Mouse (Mus musculus) layer of hippocampus, adult 9-10 months (tissue): ENCODE data around the gene Pdilt.

Experiments used
- DNase-seq: peaks from one replicate; pipeline ENCODE4 v3.0.0; 2022; ENCODE audit warnings: low spot score

Gene Pdilt

DNA sequence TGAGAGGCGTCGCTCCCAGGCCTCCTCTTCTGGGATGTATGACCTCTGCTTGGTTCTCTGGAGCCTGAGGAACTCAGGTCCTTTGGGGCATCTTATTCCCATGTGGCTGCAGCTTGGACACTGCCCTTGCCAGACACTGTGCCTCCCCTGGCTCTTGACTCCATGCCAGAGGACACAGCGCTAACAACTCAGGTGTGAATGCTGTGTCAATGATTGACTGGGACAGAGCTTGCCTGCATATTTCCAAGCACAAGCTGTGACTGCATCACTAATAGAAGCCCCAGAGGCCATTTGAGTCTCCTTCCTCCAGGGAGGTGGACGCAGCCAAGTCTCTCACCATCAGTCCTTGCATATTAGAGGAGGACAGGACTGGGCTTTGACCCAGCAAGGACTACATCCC, 12.1 kb downstream of the Pdilt start:
- no peak for DNase-seq

DNA sequence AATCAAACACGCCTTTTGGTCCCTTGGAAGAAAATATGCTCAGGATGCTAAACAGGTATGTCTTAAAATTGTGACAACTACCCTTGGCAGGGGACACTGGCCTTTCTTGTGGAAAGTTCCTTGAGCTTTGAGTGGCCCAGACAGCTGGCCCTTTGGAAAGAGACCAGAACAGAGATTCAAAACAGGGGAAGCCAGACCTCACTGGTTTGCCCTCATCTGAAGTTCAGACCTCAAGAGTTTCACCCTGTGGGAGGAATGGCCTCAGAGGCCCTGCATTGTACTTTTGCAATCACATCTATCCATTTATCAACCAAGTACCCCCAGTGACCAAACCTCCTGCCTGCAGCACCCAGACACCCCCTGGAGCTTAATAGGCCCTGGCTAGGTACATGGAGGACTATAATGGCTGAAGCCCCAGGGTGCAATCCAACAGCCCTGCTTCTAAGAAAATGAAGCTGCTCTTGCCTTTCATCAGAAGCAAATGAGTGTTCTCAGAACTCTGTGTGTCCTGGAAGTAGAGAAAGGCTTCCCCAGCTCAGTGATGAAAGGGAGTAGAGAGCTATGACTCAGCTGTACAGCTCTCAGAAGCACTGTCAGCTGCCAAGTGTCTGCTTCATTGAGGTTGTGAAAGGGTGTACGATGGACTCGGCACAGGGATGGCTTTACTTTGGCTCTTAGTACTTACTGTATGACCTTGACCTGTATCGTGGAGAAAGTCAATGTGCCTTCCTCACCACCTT, 33.1 kb downstream of the Pdilt start:
- no peak for DNase-seq

DNA sequence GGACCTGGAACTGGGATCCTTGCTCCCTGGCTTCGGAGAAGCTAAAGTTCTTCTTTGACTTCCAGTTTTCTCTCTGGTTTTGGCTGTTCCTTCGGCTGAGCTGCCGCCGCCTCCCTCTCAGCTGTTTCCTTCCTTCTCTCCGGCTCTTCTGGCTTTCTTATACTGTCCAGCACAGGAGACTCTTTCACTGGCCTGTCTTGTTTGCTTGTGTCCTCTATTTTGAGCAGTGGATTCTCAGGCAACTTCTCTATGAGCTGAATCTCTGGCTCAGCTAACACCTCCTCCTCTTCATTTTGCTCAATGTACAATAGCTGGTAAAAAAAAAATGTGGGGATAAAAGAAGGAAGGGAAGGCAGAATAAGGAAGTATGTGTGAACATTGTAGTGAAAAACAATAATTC, 36.6 kb downstream of the Pdilt start:
- DNase-seq, result no peak

DNA sequence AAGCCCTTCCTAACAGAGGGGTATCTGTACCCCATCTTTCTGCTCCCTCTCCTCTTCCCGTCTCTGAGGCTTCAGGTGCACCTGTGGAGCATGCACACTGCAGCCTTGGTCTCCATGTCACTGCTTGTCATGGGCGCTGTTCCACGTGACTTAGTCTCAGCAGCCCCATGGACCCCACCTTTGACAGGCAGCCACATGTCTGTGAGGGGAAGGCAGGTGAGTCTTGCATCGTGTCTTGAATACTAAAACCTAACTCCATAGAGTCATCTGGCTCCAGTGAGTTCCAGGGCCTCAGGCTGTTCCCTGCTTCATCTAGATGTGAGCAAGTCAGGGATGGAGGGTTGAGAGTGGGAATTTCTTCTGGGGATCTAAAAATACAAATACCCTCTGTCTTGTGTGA, 39.1 kb downstream of the Pdilt start:
- DNase-seq, result no peak

DNA sequence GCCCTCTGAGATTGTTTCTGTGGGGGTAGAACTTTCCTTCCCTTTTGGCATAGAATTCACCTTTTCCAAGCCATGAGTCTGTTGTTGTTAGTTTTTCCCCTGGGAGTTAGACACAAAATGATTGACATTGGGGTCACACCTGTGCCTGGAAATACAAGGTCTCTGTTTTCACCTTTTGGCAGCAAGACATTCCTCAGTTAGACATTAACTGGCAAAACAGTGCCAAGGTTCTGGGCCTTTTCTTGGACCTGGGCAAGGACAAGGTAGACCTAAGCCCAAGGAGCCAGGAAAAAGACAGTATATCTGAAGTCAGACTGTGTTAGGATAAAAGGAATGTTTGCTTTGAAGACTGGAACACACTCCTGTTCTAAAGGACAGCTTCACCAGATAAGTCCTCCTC, 44.0 kb downstream of the Pdilt start, which contains the start of gene Umod:
TSS of gene Umod (minus strand) at position 27 of the 400 bp plus-strand sequence.
- DNase-seq, result no peak

DNA sequence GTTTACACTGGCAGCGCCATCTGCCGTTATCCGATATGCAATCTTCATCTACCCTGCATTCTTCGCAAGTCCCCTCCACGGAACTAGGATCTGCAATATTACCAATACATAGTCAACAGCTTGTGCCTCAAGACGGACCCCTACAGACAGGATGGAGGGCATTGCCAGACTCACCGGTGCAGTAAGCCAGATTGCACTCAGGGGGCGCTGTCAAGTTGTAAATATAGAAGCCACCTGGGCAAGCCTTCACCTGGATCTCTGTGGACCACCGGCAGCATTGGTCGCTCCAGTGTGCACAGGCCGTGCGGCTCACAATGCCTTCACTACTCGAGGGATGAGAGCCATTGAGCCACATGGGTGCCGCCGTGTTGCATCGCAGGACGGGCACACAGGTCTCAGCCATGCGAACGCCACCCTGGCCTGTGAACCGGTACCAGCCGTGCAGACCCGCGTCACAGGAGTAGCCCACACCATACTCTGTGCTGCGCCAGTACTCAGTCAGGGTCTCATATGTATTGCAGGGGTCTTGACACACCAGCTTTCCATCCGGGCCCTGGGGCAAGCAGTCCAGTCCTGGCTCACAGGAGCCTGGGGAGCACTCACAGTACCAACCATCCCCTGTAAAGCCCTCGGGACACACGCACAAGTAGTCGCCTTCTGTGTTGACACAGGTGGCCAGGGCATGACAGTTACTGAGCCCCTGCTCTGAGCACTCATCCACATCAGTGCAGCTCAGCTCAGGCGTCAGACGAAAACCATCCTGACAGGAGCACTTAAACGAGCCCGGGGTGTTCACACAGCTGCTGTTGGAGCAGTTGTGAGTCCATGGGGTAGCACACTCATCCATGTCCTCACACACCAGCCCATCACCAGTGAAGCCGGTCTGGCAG, 46.5 kb downstream of the Pdilt start:
- no peak for DNase-seq

DNA sequence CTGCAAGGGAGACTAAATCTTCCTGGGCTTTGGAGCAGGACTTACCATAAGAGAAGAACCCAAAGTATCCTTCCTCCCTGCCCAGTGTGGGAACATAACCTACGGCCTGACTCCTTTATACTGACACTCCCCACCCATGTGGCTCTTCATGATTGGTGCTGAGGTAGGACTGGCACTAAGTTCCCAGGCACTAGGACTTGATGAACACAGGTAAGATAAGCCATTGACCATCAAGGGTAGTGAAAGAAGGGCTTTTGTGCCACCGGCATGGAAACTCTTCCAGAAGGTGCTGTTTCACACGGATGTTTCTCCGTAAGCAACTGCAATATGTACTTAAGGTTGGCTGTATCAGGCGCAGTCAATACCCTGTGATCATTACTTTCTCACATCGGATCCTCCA, 64.1 kb downstream of the Pdilt start, which contains the start of gene Gp2:
TSS of gene Gp2 (minus strand) at position 101 of the 400 bp plus-strand sequence.
- DNase-seq, result no peak

DNA sequence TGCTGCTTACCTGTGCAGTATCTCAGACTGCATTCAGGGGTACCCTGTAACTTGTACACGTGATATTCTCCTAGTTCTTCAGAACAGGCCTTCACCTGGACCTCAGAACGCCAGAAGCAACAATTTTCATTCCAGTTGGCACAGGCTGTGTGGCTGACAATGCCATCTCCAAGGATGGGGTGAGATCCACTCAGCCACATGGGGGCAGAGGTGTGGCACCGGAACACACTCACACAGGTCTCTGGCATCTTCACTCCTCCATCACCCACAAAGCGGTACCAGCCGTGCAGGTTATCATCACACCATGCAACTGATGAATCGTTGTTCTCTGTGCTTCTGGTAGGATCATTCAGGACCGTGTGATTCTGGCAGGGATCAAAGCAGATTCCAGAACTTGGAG, 69.1 kb downstream of the Pdilt start:
- DNase-seq, result no peak

DNA sequence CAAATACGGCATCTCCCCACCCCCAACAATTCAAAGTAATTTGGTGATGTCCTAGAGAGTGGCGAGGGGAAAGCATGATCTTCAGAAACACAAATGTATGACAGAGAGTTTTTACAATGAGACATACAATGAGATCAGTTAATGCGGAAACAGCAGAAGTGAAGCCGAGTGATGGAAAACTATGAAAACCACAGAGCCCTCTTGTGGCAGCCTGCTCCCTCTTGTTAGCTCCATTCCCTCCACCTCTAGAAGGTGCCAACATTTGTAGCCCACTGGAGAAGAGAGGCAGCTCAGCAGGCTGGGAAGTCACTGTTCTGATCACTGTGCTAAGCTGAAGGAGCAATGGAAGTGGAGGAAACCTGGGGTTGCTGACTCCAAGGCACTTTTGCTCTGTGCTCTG, 79.4 kb downstream of the Pdilt start:
- DNase-seq, result no peak

DNA sequence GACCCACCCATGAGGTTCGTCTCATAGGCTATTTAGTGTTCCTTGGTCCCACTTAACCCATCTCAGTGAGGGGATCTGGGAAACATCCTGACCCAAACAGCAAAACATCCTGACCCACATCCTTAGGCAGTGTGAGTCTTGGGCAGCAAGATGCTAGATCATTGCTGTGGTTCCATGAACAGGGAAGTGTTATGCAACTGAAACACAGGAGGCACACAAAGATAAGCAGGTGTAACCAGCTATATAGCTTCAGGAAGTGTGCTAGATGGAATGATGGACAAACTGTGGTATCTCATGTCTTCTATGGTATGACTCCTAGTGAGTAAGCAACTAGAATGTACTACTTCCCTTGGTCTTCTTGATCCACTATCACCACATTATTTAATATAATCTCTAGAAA, 81.4 kb downstream of the Pdilt start:
- no peak for DNase-seq
